Mouse (Mus musculus) lung, postnatal 0 days (tissue): Measurements from ENCODE around the gene Hk1. TPM values are rescaled to one million over a fixed set of nuclear protein-coding genes. Genes with fewer than 3 reads are reported as not detected.
A peak's percentile ranks its signal among the peaks of the same experiment; 100 is the strongest.

ENCODE experiments used
- ATAC-seq: fragments of 200-750 bp; cut with Nextera tagmentation; 2 replicates; pipeline ENCODE4 v1.8.0; 2017; ENCODE audit warnings: moderate library complexity
- DNase-seq: peaks from one replicate; pipeline ENCODE4 v3.0.0-alpha.2; 2016; ENCODE audit warnings: low spot score
- H3K27ac ChIP-seq: fragments of 300-500 bp; sonication (generic); 2 replicates; pipeline ENCODE4 v1.5.1; 2014; ENCODE audit warnings: antibody characterized with exemption, mild to moderate bottlenecking, low read length, mixed read lengths
- H3K27me3 ChIP-seq: fragments of 300-500 bp; sonication (generic); replicated peaks from 2 replicates; pipeline ENCODE4 v1.6.1; 2014; ENCODE audit warnings: low read length, mixed read lengths; ENCODE audit not compliant: insufficient read depth
- H3K36me3 ChIP-seq: fragments of 300-500 bp; sonication (generic); 2 replicates; pipeline ENCODE4 v1.6.1; 2014; ENCODE audit warnings: low read length, mixed read lengths; ENCODE audit not compliant: insufficient read depth
- H3K4me1 ChIP-seq: fragments of 300-500 bp; sonication (generic); 2 replicates; pipeline ENCODE4 v1.6.1; 2014; ENCODE audit warnings: antibody characterized with exemption, low read depth, low read length, mixed read lengths; ENCODE audit not compliant: insufficient read depth
- H3K4me2 ChIP-seq: fragments of 300-500 bp; sonication (generic); replicated peaks from 2 replicates; pipeline ENCODE4 v1.6.1; 2014; ENCODE audit warnings: low read depth, mild to moderate bottlenecking, low read length, moderate library complexity, mixed read lengths
- H3K4me3 ChIP-seq: fragments of 300-500 bp; sonication (generic); 2 replicates; pipeline ENCODE4 v1.5.1; 2014; ENCODE audit warnings: low read depth, low read length
- H3K9ac ChIP-seq: fragments of 300-500 bp; sonication (generic); replicated peaks from 2 replicates; pipeline ENCODE4 v1.6.1; 2014; ENCODE audit warnings: low read depth, mild to moderate bottlenecking
- H3K9me3 ChIP-seq: fragments of 300-500 bp; sonication (generic); 2 replicates; pipeline ENCODE4 v1.6.1; 2016; ENCODE audit warnings: low read length, mixed read lengths
- CTCF ChIP-seq: IDR thresholded peaks from 2 replicates; pipeline ENCODE4 v1.5.1; 2016; ENCODE audit warnings: antibody characterized with exemption, mild to moderate bottlenecking
- EP300 ChIP-seq: IDR thresholded peaks from 2 replicates; pipeline ENCODE4 v1.6.1; 2016; ENCODE audit warnings: antibody characterized with exemption, mild to moderate bottlenecking, control low read depth
- WGBS: fragments of 180-500 bp; shearing (Covaris S2); extraction: QIAGEN DNeasy Blood & Tissue Kit; methylation state at CpG from one replicate; pipeline ENCODE4 v1.1.7; 2014; 5-methylcytosine and 5-hydroxymethylcytosine counted together
- polyA plus RNA-seq: library from polyadenylated mRNA; unstranded; fragments of >200 nt; fragmentation: Nextera tagmentation; extraction: Ambion mirVana; gene quantifications from 2 replicates; pipeline ENCODE4 v1.2.1, GENCODE M21; 2015

Hk1 gene
- polyA plus RNA-seq = 25.8 and 27.8 TPM in 2 replicates

- 80% methylated on average over 1 of the region's 1 CpGs for WGBS
- no peak within 1 kb of the TSS for H3K27ac ChIP-seq
Observed at GRCm38 (mm10) chr10:62379808-62380207, at the start of gene Hk1. Gene Hk1, minus strand, starts transcription at chr10:62379908.

GRCm38 (mm10) chr10:62425081-62425871 is 45.6 kb upstream of the Hk1 start:
- Histone ChIP-seq H3K9me3 (no peaks in the 10 kb centered on the region), H3K4me2 (no peak overlapping the region), H3K36me3 (peaks cover 3% of the 10 kb centered on the region; the same call in 1 of the 2 replicates), H3K4me3 (no peak overlapping the region), H3K27ac (peak overlapping the region; percentile 73), H3K4me1 (peaks cover 8% of the 10 kb centered on the region; the same call in 1 of the 2 replicates), H3K9ac (no peak overlapping the region), H3K27me3 (no peaks in the 10 kb centered on the region)
- DNase-seq = peak; percentile 78
- WGBS = 30% methylated on average over 9 of the region's 9 CpGs
- TF ChIP-seq EP300 = no peak
- ATAC-seq = peak; percentile 70

More at GRCm38 (mm10) chr10:62379808-62380207, at the start of gene Hk1:
- ATAC-seq (no peak), DNase-seq (no peak)
- TF ChIP-seq EP300 (no peak), CTCF (no peak)
- Histone ChIP-seq H3K4me1 (no peaks in the 10 kb centered on the region), H3K27me3 (no peaks in the 10 kb centered on the region), H3K4me2 (no peak within 1 kb of the TSS), H3K9ac (no peak within 1 kb of the TSS), H3K36me3 (no peaks in the 10 kb centered on the region), H3K9me3 (no peaks in the 10 kb centered on the region), H3K4me3 (no peak within 1 kb of the TSS)

- Histone ChIP-seq H3K4me2 (0 out of 2 replicates have a peak within 1 kb of the TSS, but pooled peaks have one; percentile 5), H3K27ac (peak within 1 kb of the TSS; percentile 66; the same call in 1 of the 2 replicates), H3K9ac (no peak within 1 kb of the TSS), H3K27me3 (no peaks in the 10 kb centered on the region), H3K36me3 (no peaks in the 10 kb centered on the region), H3K9me3 (no peaks in the 10 kb centered on the region), H3K4me1 (peaks cover 8% of the 10 kb centered on the region; the same call in 1 of the 2 replicates), H3K4me3 (no peak within 1 kb of the TSS)
- TF ChIP-seq EP300 = peak; percentile 59; the same call in 1 of the 2 replicates
- TF ChIP-seq CTCF = no peak
- DNase-seq (peak; percentile 81), ATAC-seq (peak; percentile 81)
- WGBS = 36% methylated on average over 15 of the region's 15 CpGs
Observed at GRCm38 (mm10) chr10:62422255-62422654, 42.5 kb upstream of the Hk1 start, which contains the start of gene Hkdc1. Gene Hkdc1, minus strand, starts transcription at chr10:62422491.

- Histone ChIP-seq H3K4me2 (peak overlapping the region; percentile 14; the same call in 1 of the 2 replicates), H3K27me3 (no peaks in the 10 kb centered on the region), H3K4me3 (no peak overlapping the region), H3K9ac (no peak overlapping the region), H3K36me3 (no peaks in the 10 kb centered on the region), H3K27ac (peak overlapping the region; percentile 43), H3K9me3 (no peaks in the 10 kb centered on the region), H3K4me1 (peaks cover 8% of the 10 kb centered on the region; the same call in 1 of the 2 replicates)
- no peak for ATAC-seq
- DNase-seq = no peak
- WGBS = 71% methylated on average over 3 of the region's 3 CpGs
- TF ChIP-seq CTCF = no peak
- TF ChIP-seq EP300 = no peak
Observed at GRCm38 (mm10) chr10:62421127-62421526, 41.4 kb upstream of the Hk1 start.

- Histone ChIP-seq H3K4me3 (no peak overlapping the region), H3K4me2 (peak overlapping the region; percentile 6; the same call in 1 of the 2 replicates), H3K36me3 (no peaks in the 10 kb centered on the region), H3K27me3 (no peaks in the 10 kb centered on the region), H3K4me1 (peaks cover 8% of the 10 kb centered on the region; the same call in 1 of the 2 replicates), H3K27ac (peak overlapping the region; percentile 43), H3K9ac (no peak overlapping the region), H3K9me3 (no peaks in the 10 kb centered on the region)
- TF ChIP-seq EP300 (no peak), CTCF (no peak)
- ATAC-seq = no peak
- WGBS = 19% methylated on average over 6 of the region's 6 CpGs
- DNase-seq = peak; percentile 10
Observed at GRCm38 (mm10) chr10:62420399-62420798, 40.7 kb upstream of the Hk1 start.

GRCm38 (mm10) chr10:62419422-62419821 is 39.7 kb upstream of the Hk1 start:
- DNase-seq = no peak
- Histone ChIP-seq H3K9me3 (no peaks in the 10 kb centered on the region), H3K27me3 (no peaks in the 10 kb centered on the region), H3K9ac (no peak overlapping the region), H3K4me2 (no peak overlapping the region), H3K27ac (no peak overlapping the region), H3K4me3 (no peak overlapping the region), H3K4me1 (peaks cover 4% of the 10 kb centered on the region; the same call in 1 of the 2 replicates), H3K36me3 (no peaks in the 10 kb centered on the region)
- 63% methylated on average over 5 of the region's 5 CpGs for WGBS
- ATAC-seq = no peak
- TF ChIP-seq EP300 (no peak), CTCF (no peak)
